Mouse (Mus musculus) intestine, postnatal 0 days (tissue): ENCODE data around the gene Moap1. TPM values are rescaled to one million over a fixed set of nuclear protein-coding genes. Genes with fewer than 3 reads are reported as not detected.

Experiments
- ATAC-seq: fragments of 200-750 bp; cut with Nextera tagmentation; 2 replicates; pipeline ENCODE4 v1.8.0; 2017; ENCODE audit warnings: mild to moderate bottlenecking, moderate TSS enrichment, moderate library complexity
- H3K27ac ChIP-seq: fragments of 300-500 bp; sonication (generic); 2 replicates; pipeline ENCODE4 v1.5.1; 2014; ENCODE audit warnings: mild to moderate bottlenecking, low read depth, low read length, moderate library complexity
- H3K27me3 ChIP-seq: fragments of 300-500 bp; sonication (generic); replicated peaks from 2 replicates; pipeline ENCODE4 v1.6.1; 2014; ENCODE audit warnings: low read length, mixed read lengths; ENCODE audit not compliant: control insufficient read depth, insufficient read depth
- H3K36me3 ChIP-seq: fragments of 300-500 bp; sonication (generic); 2 replicates; pipeline ENCODE4 v1.6.1; 2014; ENCODE audit warnings: mild to moderate bottlenecking, moderate library complexity; ENCODE audit not compliant: control insufficient read depth, insufficient read depth
- H3K4me1 ChIP-seq: fragments of 300-500 bp; sonication (generic); replicated peaks from 2 replicates; pipeline ENCODE4 v1.6.1; 2014; ENCODE audit warnings: antibody characterized with exemption, low read length, mixed read lengths; ENCODE audit not compliant: control insufficient read depth, insufficient read depth
- H3K4me2 ChIP-seq: fragments of 300-500 bp; sonication (generic); replicated peaks from 2 replicates; pipeline ENCODE4 v1.6.1; 2014; ENCODE audit warnings: low read depth, mild to moderate bottlenecking, moderate library complexity
- H3K4me3 ChIP-seq: fragments of 300-500 bp; sonication (generic); 2 replicates; pipeline ENCODE4 v1.5.1; 2014; ENCODE audit warnings: low read depth, low read length
- H3K9ac ChIP-seq: fragments of 300-500 bp; sonication (generic); 2 replicates; pipeline ENCODE4 v1.6.1; 2014; ENCODE audit warnings: mild to moderate bottlenecking, low read depth, low read length
- H3K9me3 ChIP-seq: fragments of 300-500 bp; sonication (generic); 2 replicates; pipeline ENCODE4 v1.6.1; 2016; ENCODE audit warnings: mixed run types; ENCODE audit not compliant: control insufficient read depth
- CTCF ChIP-seq: sonication (generic); IDR thresholded peaks from 2 replicates; pipeline ENCODE4 v1.5.1; 2016; ENCODE audit warnings: low read depth, mild to moderate bottlenecking, control low read depth, antibody characterized with exemption, moderate library complexity
- WGBS: fragments of 180-500 bp; shearing (Covaris S2); extraction: QIAGEN DNeasy Blood & Tissue Kit; methylation state at CpG from one replicate; pipeline ENCODE4 v1.1.7; 2014; 5-methylcytosine and 5-hydroxymethylcytosine counted together
- polyA plus RNA-seq: library from polyadenylated mRNA; unstranded; fragments of >200 nt; fragmentation: Nextera tagmentation; extraction: Ambion mirVana; gene quantifications from 2 replicates; pipeline ENCODE4 v1.2.1, GENCODE M21; 2015

Gene Moap1
- polyA plus RNA-seq, 1 experiment from 2014 or later: 12.2 TPM

- H3K9me3 ChIP-seq: no peaks in the 10 kb centered on the region
- no peaks in the 10 kb centered on the region for H3K27me3 ChIP-seq
- peak overlapping the region; percentile 13; the same call in 1 of the 2 replicates for H3K9ac ChIP-seq
- under 1% methylated on average over 5 of the region's 5 CpGs for WGBS
- no peaks in the 10 kb centered on the region for H3K36me3 ChIP-seq
- H3K4me1 ChIP-seq: no peaks in the 10 kb centered on the region
- H3K4me3 ChIP-seq: peak overlapping the region; percentile 94
- no peak for TF ChIP-seq CTCF
- ATAC-seq: no peak
- H3K27ac ChIP-seq: peak overlapping the region; percentile 87; the same call in 1 of the 2 replicates
- H3K4me2 ChIP-seq: peak overlapping the region; percentile 91
Observed at GRCm38 (mm10) chr12:102758936-102759335, 15.5 kb upstream of the Moap1 start.

GRCm38 (mm10) chr12:102758403-102758756 is 14.9 kb upstream of the Moap1 start, which contains the start of gene Gm20604:
Gm20604 (minus strand) TSS chr12:102758672.
- H3K27me3 ChIP-seq: no peaks in the 10 kb centered on the region
- H3K4me3 ChIP-seq: peak within 1 kb of the TSS; percentile 94
- H3K4me1 ChIP-seq: no peaks in the 10 kb centered on the region
- under 1% methylated on average over 10 of the region's 10 CpGs for WGBS
- H3K9me3 ChIP-seq: no peaks in the 10 kb centered on the region
- TF ChIP-seq CTCF: no peak
- H3K9ac ChIP-seq: peak within 1 kb of the TSS; percentile 81
- H3K27ac ChIP-seq: peak within 1 kb of the TSS; percentile 87
- H3K36me3 ChIP-seq: no peaks in the 10 kb centered on the region
- peak within 1 kb of the TSS; percentile 91 for H3K4me2 ChIP-seq
- no peak for ATAC-seq

GRCm38 (mm10) chr12:102757689-102758402 is 14.4 kb upstream of the Moap1 start, which contains the start of the genes Gm28051, Gon7 and Ubr7:
Gm28051 (minus strand) TSS chr12:102757765.
Gon7 (minus strand) TSS chr12:102757803.
Ubr7 (plus strand) TSS chr12:102757967.
- under 1% methylated on average over 72 of the region's 73 CpGs for WGBS
- H3K9ac ChIP-seq: peak within 1 kb of the TSS; percentile 81
- ATAC-seq: peak; percentile 97
- no peaks in the 10 kb centered on the region for H3K4me1 ChIP-seq
- peak within 1 kb of the TSS; percentile 91 for H3K4me2 ChIP-seq
- peak within 1 kb of the TSS; percentile 87 for H3K27ac ChIP-seq
- H3K4me3 ChIP-seq: peak within 1 kb of the TSS; percentile 94
- no peaks in the 10 kb centered on the region for H3K27me3 ChIP-seq
- TF ChIP-seq CTCF: peak; percentile 69
- no peaks in the 10 kb centered on the region for H3K36me3 ChIP-seq
- H3K9me3 ChIP-seq: no peaks in the 10 kb centered on the region

- peak; percentile 79 for ATAC-seq
- no peak for TF ChIP-seq CTCF
- Histone ChIP-seq H3K27ac (peak overlapping the region; percentile 87), H3K9me3 (no peaks in the 10 kb centered on the region), H3K9ac (peak overlapping the region; percentile 81), H3K4me1 (no peaks in the 10 kb centered on the region), H3K4me2 (peak overlapping the region; percentile 91), H3K27me3 (no peaks in the 10 kb centered on the region), H3K36me3 (no peaks in the 10 kb centered on the region), H3K4me3 (peak overlapping the region; percentile 94)
- WGBS: 2% methylated on average over 46 of the region's 46 CpGs
Observed at GRCm38 (mm10) chr12:102757055-102757688, 13.7 kb upstream of the Moap1 start.

- WGBS: 71% methylated on average over 7 of the region's 7 CpGs
- Histone ChIP-seq H3K9ac (no peak overlapping the region), H3K4me3 (peak overlapping the region; percentile 94; the same call in 1 of the 2 replicates), H3K9me3 (no peaks in the 10 kb centered on the region), H3K27me3 (no peaks in the 10 kb centered on the region), H3K36me3 (no peaks in the 10 kb centered on the region), H3K4me1 (no peaks in the 10 kb centered on the region), H3K4me2 (peak overlapping the region; percentile 91), H3K27ac (no peak overlapping the region)
- TF ChIP-seq CTCF: peak; percentile 65
- ATAC-seq: no peak
Observed at GRCm38 (mm10) chr12:102756304-102756703, 12.8 kb upstream of the Moap1 start.

GRCm38 (mm10) chr12:102748256-102748655 is 4.8 kb upstream of the Moap1 start:
- no peak for TF ChIP-seq CTCF
- Histone ChIP-seq H3K4me1 (peaks cover 6% of the 10 kb centered on the region; the same call in 1 of the 2 replicates), H3K9ac (no peak overlapping the region), H3K4me3 (no peak overlapping the region), H3K9me3 (no peaks in the 10 kb centered on the region), H3K27me3 (no peaks in the 10 kb centered on the region), H3K4me2 (no peak overlapping the region), H3K27ac (peak overlapping the region; percentile 46; the same call in 1 of the 2 replicates), H3K36me3 (no peaks in the 10 kb centered on the region)
- 74% methylated on average over 3 of the region's 3 CpGs for WGBS
- ATAC-seq: no peak
